Mouse (Mus musculus) C2C12 (cell line): Measurements from ENCODE around the gene Ptov1. TPM values are rescaled to one million over a fixed set of nuclear protein-coding genes. Genes with fewer than 3 reads are reported as not detected.

Experiments
- H3K27me3 ChIP-seq: one replicate; pipeline ENCODE4 v1.6.1; 2011; ENCODE audit not compliant: control insufficient read depth, insufficient read depth, insufficient read length
- H3K36me3 ChIP-seq: one replicate; pipeline ENCODE4 v1.6.1; 2011; ENCODE audit not compliant: control insufficient read depth, insufficient read depth
- H3K4me3 ChIP-seq: one replicate; pipeline ENCODE4 v1.5.1; 2011; ENCODE audit warnings: mild to moderate bottlenecking, control low read depth; ENCODE audit not compliant: poor library complexity, insufficient read depth, severe bottlenecking
- H3K79me2 ChIP-seq: one replicate; pipeline ENCODE4 v1.6.1; 2011; ENCODE audit not compliant: control insufficient read depth, insufficient read depth
- H3K79me3 ChIP-seq: one replicate; pipeline ENCODE4 v1.6.1; 2011; ENCODE audit warnings: low read depth, control low read depth
- H3ac ChIP-seq: one replicate; pipeline ENCODE3; 2011; ENCODE audit warnings: low read depth; ENCODE audit not compliant: control insufficient read depth, insufficient read length
- CEBPB ChIP-seq: IDR thresholded peaks from one replicate; pipeline ENCODE4 v1.6.1; 2011; ENCODE audit warnings: low read depth, mild to moderate bottlenecking, control low read depth, moderate library complexity
- CTCF ChIP-seq: IDR thresholded peaks from one replicate; pipeline ENCODE4 v1.5.1; 2011; ENCODE audit not compliant: control insufficient read depth, insufficient read depth, insufficient read length
- FOSL1 ChIP-seq: IDR thresholded peaks from one replicate; pipeline ENCODE4 v1.8.0; 2011; ENCODE audit warnings: mild to moderate bottlenecking, low read length; ENCODE audit not compliant: poor library complexity, insufficient read depth, severe bottlenecking
- MAX ChIP-seq: IDR thresholded peaks from one replicate; pipeline ENCODE4 v1.6.1; 2011; ENCODE audit warnings: mild to moderate bottlenecking, control low read depth
- MYOD1 ChIP-seq: IDR thresholded peaks from one replicate; pipeline ENCODE4 v1.6.1; 2011; ENCODE audit warnings: low read depth; ENCODE audit not compliant: control insufficient read depth, insufficient read length
- MYOG ChIP-seq: IDR thresholded peaks from one replicate; pipeline ENCODE4 v1.6.1; 2011; ENCODE audit not compliant: control insufficient read depth, insufficient read length; ENCODE audit errors: extremely low read depth
- USF1 ChIP-seq: IDR thresholded peaks from one replicate; pipeline ENCODE4 v1.6.1; 2011; ENCODE audit warnings: low read depth, mild to moderate bottlenecking, control low read depth, moderate library complexity
- polyA plus RNA-seq: library from polyadenylated mRNA; unstranded; fragments of >200 nt; fragmentation: generic; extraction: Trizol; gene quantifications from one replicate; pipeline ENCODE4 v1.2.1, GENCODE M21; 2012; ENCODE audit warnings: missing spikeins

Gene Ptov1
- polyA plus RNA-seq, 1 experiment: 221 TPM

DNA sequence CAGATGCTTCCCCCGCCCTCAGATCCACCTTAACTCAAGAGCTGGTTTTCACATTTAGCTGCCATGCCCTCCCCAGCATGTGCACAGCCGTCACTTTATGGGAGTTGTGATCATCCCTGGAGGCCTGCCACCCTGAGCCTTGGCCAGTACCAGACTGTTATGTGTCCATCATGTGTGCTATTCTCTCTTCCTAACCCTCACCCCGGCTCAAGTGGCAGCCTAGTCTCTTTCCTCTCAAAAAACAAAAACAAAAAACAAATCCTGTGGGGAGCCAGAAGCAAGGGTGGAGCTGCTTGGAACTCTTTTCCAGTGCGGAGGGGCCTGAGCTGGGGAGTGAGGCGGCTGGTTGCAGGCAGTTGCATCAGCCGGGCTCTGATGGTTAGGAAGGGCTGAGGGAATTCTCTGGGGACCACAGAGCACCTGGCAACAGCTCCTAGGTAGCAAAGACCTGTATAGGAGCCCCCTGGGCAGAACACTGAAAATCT is 50.8 kb downstream of the Ptov1 start:
- H3K4me3 ChIP-seq: peak overlapping the region; percentile 65
- peaks cover 40% of the 10 kb centered on the region for H3K36me3 ChIP-seq
- H3K27me3 ChIP-seq: no peaks in the 10 kb centered on the region
- H3K79me2 ChIP-seq: peaks cover 90% of the 10 kb centered on the region
- peak overlapping the region; percentile 47 for H3ac ChIP-seq
- peak; percentile 86 for TF ChIP-seq CEBPB
- TF ChIP-seq FOSL1: no peak
- peaks cover 74% of the 10 kb centered on the region for H3K79me3 ChIP-seq

DNA sequence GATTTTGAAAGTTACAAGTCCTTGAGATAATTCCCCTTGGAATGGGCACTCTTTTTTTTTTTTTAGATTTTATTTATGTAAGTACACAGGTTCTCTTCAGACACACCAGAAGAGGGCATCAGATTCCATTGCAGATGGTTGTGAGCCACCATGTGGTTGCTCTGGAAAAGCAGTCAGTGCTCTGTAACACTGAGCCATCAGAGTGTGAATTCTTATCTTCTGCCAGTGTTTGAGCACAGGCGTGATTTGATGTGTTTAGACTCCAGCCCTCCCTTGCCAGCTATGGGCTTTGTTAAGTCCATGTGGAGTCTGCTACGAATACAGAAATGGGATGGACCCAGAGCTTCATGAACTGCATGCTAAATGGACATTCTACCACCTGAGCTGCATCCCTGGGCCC is 51.4 kb downstream of the Ptov1 start:
- Histone ChIP-seq H3K79me2 (peaks cover 87% of the 10 kb centered on the region), H3K4me3 (peak overlapping the region; percentile 65), H3K27me3 (no peaks in the 10 kb centered on the region), H3K79me3 (peaks cover 68% of the 10 kb centered on the region), H3K36me3 (peaks cover 44% of the 10 kb centered on the region), H3ac (peak overlapping the region; percentile 47)
- TF ChIP-seq CTCF (peak; percentile 16), FOSL1 (no peak), USF1 (no peak), MYOD1 (no peak)

DNA sequence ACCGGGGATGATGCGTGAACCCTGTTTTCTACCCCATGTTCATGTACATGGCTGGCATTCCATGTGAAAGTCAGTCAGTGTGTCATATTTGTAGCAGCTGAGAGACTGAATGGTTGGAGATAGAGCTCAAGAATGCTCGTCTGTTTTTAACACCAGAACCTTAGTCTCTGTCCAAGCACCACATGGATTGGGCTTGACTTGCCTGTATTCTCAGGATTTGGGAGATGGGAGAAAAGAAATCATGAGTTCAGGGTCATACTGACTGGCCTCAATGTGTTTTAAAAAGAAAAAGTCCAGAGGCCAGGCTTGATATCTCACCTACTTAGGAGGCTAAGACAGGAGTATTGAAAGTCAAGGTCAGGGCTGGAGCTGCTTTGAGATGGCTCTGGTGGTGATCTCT is 52.1 kb downstream of the Ptov1 start:
- TF ChIP-seq FOSL1 (no peak), MYOG (no peak), MYOD1 (no peak), USF1 (no peak), MAX (no peak), CEBPB (no peak), CTCF (no peak)
- peaks cover 80% of the 10 kb centered on the region for H3K79me2 ChIP-seq

DNA sequence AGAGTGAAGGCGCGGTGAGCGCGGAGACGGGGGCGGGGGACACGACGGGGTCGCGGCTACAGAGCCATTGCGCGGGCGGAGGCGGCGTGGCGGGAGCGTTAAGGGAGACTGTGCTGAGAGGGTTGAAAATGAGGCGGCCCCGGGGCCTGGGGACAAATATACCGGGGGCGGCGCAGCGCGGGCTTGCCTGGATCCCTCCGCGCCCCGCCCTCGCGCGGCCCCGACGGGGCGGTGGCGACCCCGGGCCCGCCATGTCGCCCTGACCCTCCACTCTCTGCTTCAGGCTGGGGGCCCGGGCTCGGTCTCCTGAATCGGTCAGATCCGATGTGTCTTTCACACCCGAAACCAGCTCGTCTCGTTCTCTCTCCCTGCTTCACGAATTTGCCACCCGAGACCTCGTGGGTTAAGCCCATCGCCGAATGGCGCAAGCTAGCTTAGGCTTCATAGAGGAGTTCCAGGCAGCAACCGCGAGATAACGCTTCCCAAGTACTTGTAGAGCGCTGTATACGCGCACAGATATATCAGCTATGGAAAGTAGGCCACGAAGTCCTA is 53.0 kb downstream of the Ptov1 start, which contains the start of gene Atf5:
Gene Atf5 (minus strand): TSS at position 189 of the 552 bp plus-strand sequence.
- peak within 1 kb of the TSS; percentile 88 for H3ac ChIP-seq
- no peak for TF ChIP-seq USF1
- peak; percentile 3 for TF ChIP-seq CTCF

More for the DNA sequence above, 52.1 kb downstream of the Ptov1 start:
- Histone ChIP-seq H3ac (peak overlapping the region; percentile 88), H3K79me3 (peaks cover 62% of the 10 kb centered on the region), H3K36me3 (peaks cover 42% of the 10 kb centered on the region), H3K4me3 (peak overlapping the region; percentile 65), H3K27me3 (no peaks in the 10 kb centered on the region)

DNA sequence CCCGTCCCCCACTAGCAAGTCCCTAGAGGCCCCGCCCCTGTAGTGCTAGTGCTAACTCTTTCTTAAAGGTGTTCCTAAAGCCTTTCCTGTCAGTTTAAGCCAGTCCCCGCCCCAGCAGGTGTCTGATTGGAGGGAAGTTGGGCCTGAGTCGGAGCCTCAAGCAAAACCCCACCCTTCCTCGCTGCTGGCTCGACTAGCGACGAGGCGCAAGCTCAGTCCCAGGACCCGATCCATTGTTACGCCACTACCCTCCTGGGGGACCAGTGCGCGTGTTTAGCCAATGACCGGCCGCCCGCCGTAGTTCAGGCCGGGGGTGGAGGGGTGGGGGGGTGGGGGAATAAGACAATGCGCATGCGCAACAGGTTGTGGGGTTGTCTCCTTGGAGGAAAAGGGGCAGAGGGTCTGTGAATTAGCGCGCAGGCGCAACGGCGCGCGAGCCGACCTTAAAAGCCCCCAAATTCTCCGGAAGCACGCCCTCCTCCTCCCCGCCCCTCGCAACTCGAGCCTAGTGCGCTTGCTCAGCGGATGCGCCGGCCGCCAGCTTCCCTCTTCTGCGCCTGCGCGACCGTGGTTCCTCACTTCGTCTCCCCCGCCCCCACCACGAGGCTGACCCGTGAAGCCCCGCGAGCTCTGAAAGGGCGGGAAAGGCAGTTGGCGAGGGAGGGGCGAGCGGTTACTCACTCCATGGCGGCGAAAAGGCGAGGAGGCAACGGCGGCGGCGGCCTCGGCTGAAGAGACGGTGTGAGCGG is 53.7 kb downstream of the Ptov1 start, which contains the start of the genes Nup62 and Il4i1:
Gene Nup62 (plus strand): TSS at position 368 of the 749 bp plus-strand sequence.
Gene Il4i1 (plus strand): TSS at position 667 of the 749 bp plus-strand sequence.
- Histone ChIP-seq H3K4me3 (peak within 1 kb of the TSS; percentile 65), H3K27me3 (no peaks in the 10 kb centered on the region), H3K79me2 (peaks cover 64% of the 10 kb centered on the region), H3K36me3 (peaks cover 51% of the 10 kb centered on the region), H3K79me3 (peaks cover 47% of the 10 kb centered on the region), H3ac (peak within 1 kb of the TSS; percentile 88)
- TF ChIP-seq CTCF: no peak
- peak; percentile 81 for TF ChIP-seq MAX

More for the DNA sequence above, 53.0 kb downstream of the Ptov1 start, which contains the start of gene Atf5:
- Histone ChIP-seq H3K79me3 (peaks cover 54% of the 10 kb centered on the region), H3K4me3 (peak within 1 kb of the TSS; percentile 65), H3K79me2 (peaks cover 71% of the 10 kb centered on the region), H3K36me3 (peaks cover 47% of the 10 kb centered on the region), H3K27me3 (no peaks in the 10 kb centered on the region)

DNA sequence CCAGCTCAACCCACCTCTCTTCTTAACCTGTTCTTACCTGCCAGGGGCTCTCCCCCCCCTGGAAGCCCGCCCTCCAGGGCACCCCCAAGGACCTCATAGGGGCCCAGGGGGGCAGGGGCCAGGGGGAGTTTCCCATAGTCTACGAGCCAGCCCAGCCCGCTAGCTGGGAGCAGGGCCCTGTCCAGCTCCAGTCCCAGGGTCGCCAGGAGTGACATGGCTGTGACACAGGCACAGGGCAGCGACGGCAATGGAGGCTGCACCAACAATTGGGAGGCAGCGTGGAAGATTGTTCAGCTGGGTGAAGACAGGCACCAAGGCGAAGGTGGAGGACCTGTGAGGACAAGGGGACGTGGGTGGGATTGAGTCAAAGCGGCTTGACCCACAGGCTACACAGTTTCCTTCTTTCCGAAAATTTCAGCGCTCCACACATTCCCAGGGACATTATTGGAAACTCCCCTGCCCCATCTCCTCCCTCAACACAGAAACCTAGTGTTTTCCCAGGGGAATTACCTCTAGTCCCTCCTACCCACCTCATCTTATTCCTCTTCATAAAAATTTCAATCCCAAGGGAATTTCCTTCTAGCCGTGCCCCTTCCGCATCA is 54.5 kb downstream of the Ptov1 start:
- Histone ChIP-seq H3K36me3 (peaks cover 52% of the 10 kb centered on the region), H3K4me3 (peak overlapping the region; percentile 36), H3K27me3 (no peaks in the 10 kb centered on the region), H3K79me3 (peaks cover 39% of the 10 kb centered on the region), H3K79me2 (peaks cover 56% of the 10 kb centered on the region), H3ac (peak overlapping the region; percentile 47)
- no peak for TF ChIP-seq MYOG
- TF ChIP-seq CTCF: no peak
